Comparison of ENCODE assay signal across 12 mouse cellular contexts in the genomic region with DNA sequence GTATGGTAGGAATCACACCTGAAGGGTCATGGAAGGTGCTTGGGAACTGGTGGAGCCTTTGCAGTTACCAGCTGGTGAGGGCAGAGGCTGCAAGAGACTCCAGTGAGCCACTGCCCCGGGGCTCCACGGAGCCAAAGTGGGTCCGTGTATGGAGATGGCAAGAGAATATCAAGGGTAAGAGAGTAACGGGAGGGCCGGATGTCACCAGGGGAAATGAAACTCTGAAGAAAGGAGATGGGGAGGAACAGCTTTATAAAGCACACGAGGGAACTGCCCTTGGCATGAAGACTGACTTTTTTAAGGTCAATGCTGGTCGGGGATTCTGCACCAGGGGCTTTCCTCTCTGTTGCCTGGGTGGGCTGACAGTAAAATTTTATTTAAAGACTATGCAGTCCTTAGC. TPM values are rescaled to one million over a fixed set of nuclear protein-coding genes. Genes with fewer than 3 reads are reported as not detected.
DNase-seq lines count a peak whose midpoint lies in the region; ATAC-seq lines count a peak whose summit lies in the region.
"Had no signal": no experiment of that assay in that cellular context is flagged by ENCODE, and none has a peak within 500 bp of the region (broad histone marks: within the 10 kb centered on the region; RNA-seq: fewer than 3 reads in every experiment).

No protein-coding gene starts in this region.

- peak; percentile 70 for ATAC-seq in megakaryocyte progenitor cell, adult 5-6 weeks (replicated peaks; ENCODE audit: poor library complexity)
- ATAC-seq: midbrain, embryonic 13.5 days had no signal

- intact Hi-C loops in heart, postnatal 14 days (cut with DNase I), result no loop called here

- peak; percentile 28 to 47 for DNase-seq in heart, adult 9 months (ENCODE audit: low spot score in 2 of 2)
- DNase-seq in heart, postnatal 14 days, result no peak
- DNase-seq in CD4-positive, CD25-positive, alpha-beta regulatory T cell, adult 2 months (ENCODE audit: low read depth, low spot score), result peak; percentile 38
- DNase-seq in ZHBTc4 (ENCODE audit: low read depth, low spot score), result peak; percentile 69
- no peak for DNase-seq in right cerebral cortex, postnatal 10 days (ENCODE audit: low spot score in 2 of 2)
- DNase-seq in right cerebral cortex, adult 18-20 months, result no peak
- DNase-seq: cerebellum, postnatal 36 days; heart, postnatal 4 days; kidney, adult 18-20 months; right cerebral cortex, postnatal 14 days had no signal

RNA-seq across cellular contexts. Expression of a gene that starts 53.9 kb away (rescaled TPM):
- total RNA-seq in heart, postnatal 14 days (2021), result 10 to 100 TPM; 64.1 to 67.2 TPM
- total RNA-seq in megakaryocyte progenitor cell, adult 5-6 weeks (2015), result 27.0 and 28.4 TPM in 2 replicates
- 15.9 and 17.6 TPM in 2 replicates for total RNA-seq in megakaryocyte progenitor cell, adult 5-6 weeks (2017)

Comparison
In these comparisons a context has a peak if more than half of its experiments do, and no peak if none do; other contexts are left out.
1. DNase-seq: peak in heart, adult 9 months (2 of 2), CD4-positive, CD25-positive, alpha-beta regulatory T cell, adult 2 months (single experiment) and ZHBTc4 (single experiment); none in heart, postnatal 14 days (0 of 2), right cerebral cortex, postnatal 10 days (0 of 2) and right cerebral cortex, adult 18-20 months (single experiment).